Mouse (Mus musculus) small intestine, adult 2 months (tissue): ENCODE measurements around the gene Bcas3. TPM values are rescaled to one million over a fixed set of nuclear protein-coding genes. Genes with fewer than 3 reads are reported as not detected.

Source experiments
- H3K27ac ChIP-seq: fragments of 200-500 bp; 2 replicates; pipeline ENCODE4 v1.5.1; 2012; ENCODE audit warnings: low read depth, low read length, control low read depth, inconsistent platforms; ENCODE audit not compliant: insufficient read depth
- H3K27me3 ChIP-seq: fragments of 200-500 bp; 2 replicates; pipeline ENCODE4 v1.6.1; 2012; ENCODE audit warnings: mild to moderate bottlenecking, moderate library complexity, low read length, inconsistent platforms; ENCODE audit not compliant: control insufficient read depth, insufficient read depth
- H3K36me3 ChIP-seq: fragments of 200-500 bp; 2 replicates; pipeline ENCODE4 v1.6.1; 2012; ENCODE audit warnings: mild to moderate bottlenecking, low read length, control low read depth, inconsistent platforms; ENCODE audit not compliant: control insufficient read depth, insufficient read depth
- H3K4me1 ChIP-seq: fragments of 200-500 bp; 2 replicates; pipeline ENCODE4 v1.6.1; 2012; ENCODE audit warnings: low read length, inconsistent platforms, mixed read lengths; ENCODE audit not compliant: control insufficient read depth, insufficient read depth, insufficient read length
- H3K4me3 ChIP-seq: fragments of 200-500 bp; 2 replicates; pipeline ENCODE4 v1.5.1; 2012; ENCODE audit warnings: low read depth, mild to moderate bottlenecking, control low read depth, inconsistent platforms, low read length, moderate library complexity
- CTCF ChIP-seq: fragments of 200-500 bp; IDR thresholded peaks from 2 replicates; pipeline ENCODE4 v1.5.1; 2012; ENCODE audit warnings: low read depth, mild to moderate bottlenecking, control low read depth, inconsistent platforms, low read length, moderate library complexity, mixed read lengths; ENCODE audit not compliant: insufficient replicate concordance, insufficient read length; ENCODE audit errors: extremely low read depth
- POLR2A ChIP-seq: fragments of 200-500 bp; IDR thresholded peaks from 2 replicates; pipeline ENCODE4 v1.6.1; 2012; ENCODE audit warnings: low read depth, mild to moderate bottlenecking, control low read depth, inconsistent platforms, low read length, moderate library complexity
- WGBS: fragments of 180-500 bp; shearing (Covaris S2); methylation state at CpG from one replicate; pipeline ENCODE4 v1.1.7; 2018; 5-methylcytosine and 5-hydroxymethylcytosine counted together
- polyA plus RNA-seq: library from polyadenylated mRNA; depleted of rRNA; stranded (reverse); fragments of >200 nt; gene quantifications from 2 replicates; pipeline ENCODE4 v1.2.3, GENCODE M21; 2012; rRNA removed

Bcas3 gene
- polyA plus RNA-seq, 1 experiment, result 32.1 TPM

GRCm38 (mm10) chr11:85849037-85849436, 496.1 kb downstream of the Bcas3 start:
- no peak overlapping the region for H3K4me3 ChIP-seq
- peaks cover under 1% of the 10 kb centered on the region for H3K4me1 ChIP-seq
- 2% methylated on average over 21 of the region's 21 CpGs for WGBS
- H3K27ac ChIP-seq, result no peak overlapping the region
- no peaks in the 10 kb centered on the region for H3K36me3 ChIP-seq
- 0 out of 2 replicates have a peak, but pooled peaks cover 11% of the 10 kb centered on the region for H3K27me3 ChIP-seq
- TF ChIP-seq POLR2A, result 0 out of 2 replicates have a peak, but pooled peaks have one; percentile 18
- TF ChIP-seq CTCF, result peak; percentile 80; the same call in 1 of the 2 replicates

GRCm38 (mm10) chr11:85850233-85850632, 497.3 kb downstream of the Bcas3 start, which contains the start of gene Gm11444:
Gm11444 (minus strand) TSS chr11:85850333.
- no peaks in the 10 kb centered on the region for H3K36me3 ChIP-seq
- TF ChIP-seq CTCF (no peak), POLR2A (no peak)
- 0 out of 2 replicates have a peak, but pooled peaks cover 4% of the 10 kb centered on the region for H3K27me3 ChIP-seq
- H3K4me3 ChIP-seq, result no peak within 1 kb of the TSS
- H3K4me1 ChIP-seq, result no peaks in the 10 kb centered on the region
- WGBS, result 90% methylated on average over 6 of the region's 6 CpGs
- no peak within 1 kb of the TSS for H3K27ac ChIP-seq

GRCm38 (mm10) chr11:85850758-85851157, 497.8 kb downstream of the Bcas3 start:
- Histone ChIP-seq H3K4me3 (no peak overlapping the region), H3K27ac (no peak overlapping the region), H3K4me1 (no peaks in the 10 kb centered on the region), H3K27me3 (0 out of 2 replicates have a peak, but pooled peaks cover under 1% of the 10 kb centered on the region), H3K36me3 (no peaks in the 10 kb centered on the region)
- 28% methylated on average over 6 of the region's 6 CpGs for WGBS
- TF ChIP-seq POLR2A, result no peak
- no peak for TF ChIP-seq CTCF

- TF ChIP-seq CTCF (no peak), POLR2A (no peak)
- H3K36me3 ChIP-seq, result no peaks in the 10 kb centered on the region
- no peaks in the 10 kb centered on the region for H3K4me1 ChIP-seq
Measured at GRCm38 (mm10) chr11:85857997-85858698, 505.2 kb downstream of the Bcas3 start.

GRCm38 (mm10) chr11:85864363-85864762, 511.4 kb downstream of the Bcas3 start:
- H3K36me3 ChIP-seq, result no peaks in the 10 kb centered on the region
- TF ChIP-seq POLR2A, result no peak
- TF ChIP-seq CTCF, result peak; percentile 46; the same call in 1 of the 2 replicates
- H3K27me3 ChIP-seq, result no peaks in the 10 kb centered on the region
- WGBS, result 39% methylated on average over 7 of the region's 7 CpGs
- H3K4me1 ChIP-seq, result no peaks in the 10 kb centered on the region
- H3K27ac ChIP-seq, result no peak overlapping the region
- H3K4me3 ChIP-seq, result no peak overlapping the region

More at GRCm38 (mm10) chr11:85857997-85858698, 505.2 kb downstream of the Bcas3 start:
- Histone ChIP-seq H3K27me3 (no peaks in the 10 kb centered on the region), H3K4me3 (no peak overlapping the region), H3K27ac (no peak overlapping the region)
- 35% methylated on average over 6 of the region's 6 CpGs for WGBS

Other genes starting within 250 kb of the Bcas3 start
- gene Usp32, start 213.0 kb upstream of the Bcas3 start, polyA plus RNA-seq, result 0.63 and 2.8 TPM in 2 replicates
- gene 1700125H20Rik, start 182.8 kb upstream of the Bcas3 start, polyA plus RNA-seq, result not detected in 2 replicates
- gene Appbp2, start 118.0 kb upstream of the Bcas3 start, polyA plus RNA-seq, result 3.6 and 4.7 TPM in 2 replicates
- 1.5 and 2.6 TPM in 2 replicates for gene Ppm1d, start 41.9 kb upstream of the Bcas3 start, polyA plus RNA-seq